Mouse (Mus musculus) limb, embryonic 12.5 days (tissue): ENCODE data around the gene Rrp15. TPM values are rescaled to one million over a fixed set of nuclear protein-coding genes. Genes with fewer than 3 reads are reported as not detected.
A peak's percentile ranks its signal among the peaks of the same experiment; 100 is the strongest.

ENCODE experiments used
- ATAC-seq: fragments of 200-750 bp; cut with Nextera tagmentation; 2 replicates; pipeline ENCODE4 v1.8.0; 2017; ENCODE audit warnings: low read depth, moderate TSS enrichment; ENCODE audit not compliant: insufficient number of reproducible peaks, insufficient read depth, low FRiP score, low TSS enrichment
- H3K27ac ChIP-seq: fragments of 300-500 bp; sonication (generic); 2 replicates; pipeline ENCODE4 v1.5.1; 2016; ENCODE audit warnings: mild to moderate bottlenecking, moderate library complexity
- H3K27me3 ChIP-seq: fragments of 300-500 bp; sonication (generic); 2 replicates; pipeline ENCODE4 v1.6.1; 2016; ENCODE audit warnings: mild to moderate bottlenecking, moderate library complexity
- H3K36me3 ChIP-seq: fragments of 300-500 bp; sonication (generic); 2 replicates; pipeline ENCODE4 v1.6.1; 2016; ENCODE audit warnings: mild to moderate bottlenecking, moderate library complexity
- H3K4me1 ChIP-seq: fragments of 300-500 bp; sonication (generic); replicated peaks from 2 replicates; pipeline ENCODE4 v1.6.1; 2016
- H3K4me2 ChIP-seq: fragments of 300-500 bp; sonication (generic); 2 replicates; pipeline ENCODE4 v1.6.1; 2016; ENCODE audit warnings: mild to moderate bottlenecking, moderate library complexity
- H3K4me3 ChIP-seq: fragments of 300-500 bp; sonication (generic); replicated peaks from 2 replicates; pipeline ENCODE4 v1.5.1; 2016; ENCODE audit warnings: mild to moderate bottlenecking
- H3K9ac ChIP-seq: fragments of 300-500 bp; sonication (generic); replicated peaks from 2 replicates; pipeline ENCODE4 v1.6.1; 2016; ENCODE audit warnings: mild to moderate bottlenecking, moderate library complexity
- H3K9me3 ChIP-seq: fragments of 300-500 bp; sonication (generic); 2 replicates; pipeline ENCODE4 v1.6.1; 2016; ENCODE audit warnings: mild to moderate bottlenecking, moderate library complexity
- WGBS: fragments of 180-500 bp; shearing (Covaris S2); methylation state at CpG from one replicate; pipeline ENCODE4 v1.1.7; 2016; 5-methylcytosine and 5-hydroxymethylcytosine counted together
- polyA plus RNA-seq: library from polyadenylated mRNA; unstranded; fragments of >200 nt; fragmentation: Nextera tagmentation; extraction: Ambion mirVana; gene quantifications from 2 replicates; pipeline ENCODE4 v1.2.1, GENCODE M21; 2016

Rrp15 gene
- polyA plus RNA-seq, 1 experiment from 2014 or later: 77.2 TPM

GRCm38 (mm10) chr1:186696231-186696630, 52.9 kb downstream of the Rrp15 start:
- Histone ChIP-seq H3K27ac (0 out of 2 replicates have a peak overlapping the region, but pooled peaks have one; percentile 45), H3K27me3 (no peaks in the 10 kb centered on the region), H3K4me2 (no peak overlapping the region), H3K36me3 (peaks cover 54% of the 10 kb centered on the region), H3K9me3 (no peaks in the 10 kb centered on the region), H3K4me3 (no peak overlapping the region), H3K9ac (no peak overlapping the region), H3K4me1 (peaks cover 37% of the 10 kb centered on the region)
- no peak for ATAC-seq
- 86% methylated on average over 9 of the region's 9 CpGs for WGBS

GRCm38 (mm10) chr1:186695361-186695760, 53.8 kb downstream of the Rrp15 start:
- WGBS: 55% methylated on average over 4 of the region's 4 CpGs
- Histone ChIP-seq H3K4me1 (peaks cover 46% of the 10 kb centered on the region), H3K36me3 (peaks cover 58% of the 10 kb centered on the region), H3K9ac (no peak overlapping the region), H3K4me2 (no peak overlapping the region), H3K27me3 (no peaks in the 10 kb centered on the region), H3K4me3 (no peak overlapping the region), H3K9me3 (no peaks in the 10 kb centered on the region), H3K27ac (peak overlapping the region; percentile 5; the same call in 1 of the 2 replicates)
- no peak for ATAC-seq

- no peak for ATAC-seq
- H3K27ac ChIP-seq: no peak overlapping the region
- H3K4me3 ChIP-seq: no peak overlapping the region
- H3K4me1 ChIP-seq: peaks cover 54% of the 10 kb centered on the region
- no peaks in the 10 kb centered on the region for H3K9me3 ChIP-seq
- no peaks in the 10 kb centered on the region for H3K27me3 ChIP-seq
- H3K4me2 ChIP-seq: no peak overlapping the region
- peaks cover 53% of the 10 kb centered on the region for H3K36me3 ChIP-seq
- WGBS: 89% methylated on average over 4 of the region's 4 CpGs
- H3K9ac ChIP-seq: no peak overlapping the region
These were observed 56.8 kb downstream of the Rrp15 start for GRCm38 (mm10) chr1:186692370-186692769.

GRCm38 (mm10) chr1:186691708-186692107, 57.5 kb downstream of the Rrp15 start:
- no peaks in the 10 kb centered on the region for H3K9me3 ChIP-seq
- 88% methylated on average over 9 of the region's 9 CpGs for WGBS
- H3K4me3 ChIP-seq: no peak overlapping the region
- H3K27me3 ChIP-seq: no peaks in the 10 kb centered on the region
- H3K9ac ChIP-seq: no peak overlapping the region
- no peak overlapping the region for H3K4me2 ChIP-seq
- H3K4me1 ChIP-seq: peaks cover 57% of the 10 kb centered on the region
- no peak overlapping the region for H3K27ac ChIP-seq
- peaks cover 52% of the 10 kb centered on the region for H3K36me3 ChIP-seq
- ATAC-seq: no peak

- H3K4me2 ChIP-seq: no peak overlapping the region
- no peaks in the 10 kb centered on the region for H3K9me3 ChIP-seq
- H3K27me3 ChIP-seq: no peaks in the 10 kb centered on the region
- H3K9ac ChIP-seq: no peak overlapping the region
- ATAC-seq: no peak
- no peak overlapping the region for H3K27ac ChIP-seq
- H3K4me1 ChIP-seq: peaks cover 38% of the 10 kb centered on the region
- 94% methylated on average over 3 of the region's 3 CpGs for WGBS
- no peak overlapping the region for H3K4me3 ChIP-seq
- peaks cover 21% of the 10 kb centered on the region; the same call in 1 of the 2 replicates for H3K36me3 ChIP-seq
These were observed 65.1 kb downstream of the Rrp15 start for GRCm38 (mm10) chr1:186684041-186684440.

- no peak for ATAC-seq
These were observed 66.6 kb downstream of the Rrp15 start for GRCm38 (mm10) chr1:186682606-186683005.

GRCm38 (mm10) chr1:186677614-186678013, 71.5 kb downstream of the Rrp15 start:
- H3K27ac ChIP-seq: no peak overlapping the region
- WGBS: 84% methylated on average over 12 of the region's 12 CpGs
- no peaks in the 10 kb centered on the region for H3K27me3 ChIP-seq
- no peak overlapping the region for H3K4me3 ChIP-seq
- H3K36me3 ChIP-seq: peaks cover 11% of the 10 kb centered on the region; the same call in 1 of the 2 replicates
- no peak for ATAC-seq
- H3K4me1 ChIP-seq: peaks cover 59% of the 10 kb centered on the region
- no peak overlapping the region for H3K4me2 ChIP-seq
- no peak overlapping the region for H3K9ac ChIP-seq
- no peaks in the 10 kb centered on the region for H3K9me3 ChIP-seq

More at GRCm38 (mm10) chr1:186682606-186683005, 66.6 kb downstream of the Rrp15 start:
- H3K4me3 ChIP-seq: no peak overlapping the region
- H3K9ac ChIP-seq: no peak overlapping the region
- H3K36me3 ChIP-seq: peaks cover 15% of the 10 kb centered on the region; the same call in 1 of the 2 replicates
- 40% methylated on average over 7 of the region's 7 CpGs for WGBS
- H3K4me2 ChIP-seq: no peak overlapping the region
- peaks cover 39% of the 10 kb centered on the region for H3K4me1 ChIP-seq
- H3K27ac ChIP-seq: peak overlapping the region; percentile 66
- H3K27me3 ChIP-seq: no peaks in the 10 kb centered on the region
- no peaks in the 10 kb centered on the region for H3K9me3 ChIP-seq

GRCm38 (mm10) chr1:186676199-186676598, 73.0 kb downstream of the Rrp15 start:
- H3K4me3 ChIP-seq: no peak overlapping the region
- WGBS: 62% methylated on average over 5 of the region's 5 CpGs
- H3K27me3 ChIP-seq: no peaks in the 10 kb centered on the region
- peaks cover 46% of the 10 kb centered on the region for H3K4me1 ChIP-seq
- no peaks in the 10 kb centered on the region for H3K9me3 ChIP-seq
- H3K9ac ChIP-seq: no peak overlapping the region
- H3K27ac ChIP-seq: no peak overlapping the region
- no peak overlapping the region for H3K4me2 ChIP-seq
- H3K36me3 ChIP-seq: peaks cover 15% of the 10 kb centered on the region; the same call in 1 of the 2 replicates
- no peak for ATAC-seq

GRCm38 (mm10) chr1:186675263-186675662, 73.9 kb downstream of the Rrp15 start:
- Histone ChIP-seq H3K4me1 (peaks cover 40% of the 10 kb centered on the region), H3K27ac (no peak overlapping the region), H3K36me3 (peaks cover 15% of the 10 kb centered on the region; the same call in 1 of the 2 replicates), H3K9ac (no peak overlapping the region), H3K27me3 (no peaks in the 10 kb centered on the region), H3K9me3 (no peaks in the 10 kb centered on the region), H3K4me2 (no peak overlapping the region), H3K4me3 (no peak overlapping the region)
- no peak for ATAC-seq
- 83% methylated on average over 6 of the region's 6 CpGs for WGBS

- Histone ChIP-seq H3K27me3 (no peaks in the 10 kb centered on the region), H3K27ac (no peak overlapping the region), H3K4me3 (no peak overlapping the region), H3K4me1 (peaks cover 35% of the 10 kb centered on the region), H3K36me3 (peaks cover 15% of the 10 kb centered on the region; the same call in 1 of the 2 replicates), H3K9ac (no peak overlapping the region), H3K4me2 (no peak overlapping the region), H3K9me3 (no peaks in the 10 kb centered on the region)
- WGBS: 77% methylated on average over 3 of the region's 3 CpGs
- no peak for ATAC-seq
These were observed 74.5 kb downstream of the Rrp15 start for GRCm38 (mm10) chr1:186674621-186675020.

- ATAC-seq: no peak
- H3K27me3 ChIP-seq: no peaks in the 10 kb centered on the region
- peaks cover 19% of the 10 kb centered on the region; the same call in 1 of the 2 replicates for H3K36me3 ChIP-seq
- H3K4me2 ChIP-seq: no peak overlapping the region
- no peaks in the 10 kb centered on the region for H3K9me3 ChIP-seq
- H3K4me1 ChIP-seq: peaks cover 29% of the 10 kb centered on the region
- 0 out of 2 replicates have a peak overlapping the region, but pooled peaks have one; percentile 7 for H3K27ac ChIP-seq
- H3K9ac ChIP-seq: no peak overlapping the region
- H3K4me3 ChIP-seq: no peak overlapping the region
- 82% methylated on average over 4 of the region's 4 CpGs for WGBS
These were observed 76.0 kb downstream of the Rrp15 start for GRCm38 (mm10) chr1:186673166-186673565.
